ENCODE assay signal across 20 mouse cellular contexts in genomic region chr7:27339114-27339513, GRCm38 (mm10). TPM values are rescaled to one million over a fixed set of nuclear protein-coding genes. Genes with fewer than 3 reads are reported as not detected.
DNase-seq lines count a peak whose midpoint lies in the region; ATAC-seq and TF ChIP-seq lines count a peak whose summit lies in the region.
"Had no signal": no experiment of that assay in that cellular context is flagged by ENCODE, and none has a peak within 500 bp of the region (broad histone marks: within the 10 kb centered on the region; RNA-seq: fewer than 3 reads in every experiment).

No protein-coding gene starts in this region.

- ATAC-seq in frontal cortex, adult (ENCODE audit: low TSS enrichment), result peak; percentile 24; the same call in 1 of the 2 replicates
- ATAC-seq in forebrain, embryonic 13.5 days, result no peak
- peak; percentile 22 for ATAC-seq in hindbrain, postnatal 0 days
- no peak for ATAC-seq in neural tube, embryonic 13.5 days (ENCODE audit: low read depth)
- ATAC-seq: inflammation-experienced regulatory T-cells, adult 6 months; liver, embryonic 12.5 days; lung, postnatal 0 days had no signal

- TF ChIP-seq CTCF in hindbrain, postnatal 0 days (IDR thresholded peaks at IDR 0.05; ENCODE audit: low read depth), result no peak

- no peak for DNase-seq in frontal cortex, postnatal 10 days (ENCODE audit: low spot score in 2 of 2)
- DNase-seq in hindbrain, postnatal 0 days (ENCODE audit: low spot score), result no peak
- no peak for DNase-seq in thymus, postnatal 10 days (ENCODE audit: low spot score in 2 of 2)
- DNase-seq in heart, postnatal 25 days (ENCODE audit: low spot score), result no peak
- DNase-seq in gastrocnemius, postnatal 4 days (ENCODE audit: low spot score in 2 of 2), result no peak
- DNase-seq: cerebellum, adult 9-10 months; gastrocnemius, postnatal 10 days; thymus, postnatal 4 days had no signal

- 0 out of 2 replicates have a peak overlapping the region, but pooled peaks have one; percentile 17 for H3K9ac ChIP-seq in forebrain, embryonic 13.5 days
- peak overlapping the region; percentile 43 for H3K9ac ChIP-seq in hindbrain, postnatal 0 days (replicated peaks; ENCODE audit: low read length)
- H3K9ac ChIP-seq in neural tube, embryonic 13.5 days, result peak overlapping the region; percentile 48
- H3K9ac ChIP-seq: heart, embryonic 13.5 days; liver, embryonic 12.5 days; stomach, embryonic 15.5 days had no signal

- peak overlapping the region; percentile 50 for H3K4me2 ChIP-seq in forebrain, embryonic 13.5 days
- H3K4me2 ChIP-seq in hindbrain, postnatal 0 days (ENCODE audit: low read depth, low read length), result peak overlapping the region; percentile 49
- H3K4me2 ChIP-seq in neural tube, embryonic 13.5 days, result peak overlapping the region; percentile 45
- H3K4me2 ChIP-seq: heart, embryonic 13.5 days; liver, embryonic 12.5 days; stomach, embryonic 15.5 days had no signal

- intact Hi-C loops in heart, postnatal 25 days (cut with DNase I), result loop anchor here (5.0 kb wide), 3 partner anchors 63 to 348 kb away; partner anchors contain the start of genes Blvrb, Sptbn4 and Zfp607b

- no peak overlapping the region for H3K27ac ChIP-seq in forebrain, embryonic 13.5 days
- H3K27ac ChIP-seq in hindbrain, postnatal 0 days, result peak overlapping the region; percentile 63; the same call in 1 of the 2 replicates
- H3K27ac ChIP-seq in neural tube, embryonic 13.5 days (replicated peaks), result no peak overlapping the region
- H3K27ac ChIP-seq: embryonic facial prominence, embryonic 10.5 days; heart, embryonic 13.5 days; liver, embryonic 12.5 days; stomach, embryonic 15.5 days had no signal

- WGBS in forebrain, embryonic 13.5 days, result 66% methylated on average over 4 of the region's 4 CpGs
- 49% methylated on average over 4 of the region's 4 CpGs for WGBS in hindbrain, postnatal 0 days
- WGBS in neural tube, embryonic 13.5 days, result 59% methylated on average over 4 of the region's 4 CpGs

- H3K4me1 ChIP-seq in forebrain, embryonic 13.5 days, result peaks cover 38% of the 10 kb centered on the region
- peaks cover 8% of the 10 kb centered on the region; the same call in 1 of the 2 replicates for H3K4me1 ChIP-seq in hindbrain, postnatal 0 days (ENCODE audit: insufficient read depth, low read length)
- peaks cover 39% of the 10 kb centered on the region for H3K4me1 ChIP-seq in neural tube, embryonic 13.5 days (replicated peaks)

- H3K36me3 ChIP-seq in forebrain, embryonic 13.5 days (ENCODE audit: poor library complexity, severe bottlenecking), result peaks cover 29% of the 10 kb centered on the region
- peaks cover 9% of the 10 kb centered on the region for H3K36me3 ChIP-seq in hindbrain, postnatal 0 days (ENCODE audit: insufficient read depth, low read length)
- H3K36me3 ChIP-seq in neural tube, embryonic 13.5 days, result peaks cover 30% of the 10 kb centered on the region

- peak overlapping the region; percentile 23 for H3K4me3 ChIP-seq in forebrain, embryonic 13.5 days
- peak overlapping the region; percentile 25 for H3K4me3 ChIP-seq in hindbrain, postnatal 0 days (ENCODE audit: low read length)
- peak overlapping the region; percentile 19 for H3K4me3 ChIP-seq in neural tube, embryonic 13.5 days
- H3K4me3 ChIP-seq: heart, embryonic 13.5 days; liver, embryonic 12.5 days; stomach, embryonic 15.5 days had no signal

- peaks cover 31% of the 10 kb centered on the region for H3K27me3 ChIP-seq in forebrain, embryonic 13.5 days
- H3K27me3 ChIP-seq in hindbrain, postnatal 0 days (ENCODE audit: insufficient read depth, low read length), result peaks cover 20% of the 10 kb centered on the region
- peaks cover 50% of the 10 kb centered on the region for H3K27me3 ChIP-seq in neural tube, embryonic 13.5 days

- H3K9me3 ChIP-seq in forebrain, embryonic 13.5 days (replicated peaks), result no peaks in the 10 kb centered on the region
- no peaks in the 10 kb centered on the region for H3K9me3 ChIP-seq in hindbrain, postnatal 0 days (ENCODE audit: low read length)
- H3K9me3 ChIP-seq in neural tube, embryonic 13.5 days, result no peaks in the 10 kb centered on the region
- H3K9me3 ChIP-seq: embryonic facial prominence, embryonic 10.5 days; heart, embryonic 13.5 days; liver, embryonic 12.5 days; stomach, embryonic 15.5 days had no signal

RNA-seq across cellular contexts. Expression of gene Ltbp4, which starts 1.6 kb away (rescaled TPM):
- 10.5 and 13.4 TPM in 2 replicates for polyA plus RNA-seq in forebrain, embryonic 13.5 days (2015; fragmentation: Nextera tagmentation; extraction: Ambion mirVana)
- 34.8 and 41.2 TPM in 2 replicates for total RNA-seq in hindbrain, postnatal 0 days (2014; rRNA removed)
- polyA plus RNA-seq in hindbrain, postnatal 0 days (2015; fragmentation: Nextera tagmentation; extraction: Ambion mirVana), result 10.5 and 10.6 TPM in 2 replicates
- polyA plus RNA-seq in neural tube, embryonic 13.5 days (2015; fragmentation: Nextera tagmentation; extraction: Ambion mirVana), result 6.9 and 8.0 TPM in 2 replicates
- total RNA-seq in heart, postnatal 25 days (2021), result 100 to 1,000 TPM; 210 to 247 TPM
- 100 to 1,000 TPM; 152 to 169 TPM for total RNA-seq in gastrocnemius, postnatal 4 days (2021)

RNA-seq across cellular contexts. Expression of gene Shkbp1, which starts 16.7 kb away (rescaled TPM):
- polyA plus RNA-seq in forebrain, embryonic 13.5 days (2015; fragmentation: Nextera tagmentation; extraction: Ambion mirVana), result 85.4 and 89.3 TPM in 2 replicates
- total RNA-seq in hindbrain, postnatal 0 days (2014; rRNA removed), result 27.0 and 31.2 TPM in 2 replicates
- polyA plus RNA-seq in hindbrain, postnatal 0 days (2015; fragmentation: Nextera tagmentation; extraction: Ambion mirVana), result 20.0 and 20.2 TPM in 2 replicates
- 50.6 and 59.6 TPM in 2 replicates for polyA plus RNA-seq in neural tube, embryonic 13.5 days (2015; fragmentation: Nextera tagmentation; extraction: Ambion mirVana)
- 1 to 10 TPM; 6.4 to 8.2 TPM for total RNA-seq in heart, postnatal 25 days (2021)
- total RNA-seq in gastrocnemius, postnatal 4 days (2021), result 10 to 100 TPM; 11.0 to 11.5 TPM

RNA-seq across cellular contexts. Expression of gene Gm20479, which starts 18.1 kb away (rescaled TPM):
- polyA plus RNA-seq in forebrain, embryonic 13.5 days (2015; fragmentation: Nextera tagmentation; extraction: Ambion mirVana), result 0.62 TPM in 1 of 2 replicates, not detected in the other
- total RNA-seq in hindbrain, postnatal 0 days (2014; rRNA removed), result not detected in 2 replicates
- polyA plus RNA-seq in hindbrain, postnatal 0 days (2015; fragmentation: Nextera tagmentation; extraction: Ambion mirVana), result not detected in 2 replicates
- polyA plus RNA-seq in neural tube, embryonic 13.5 days (2015; fragmentation: Nextera tagmentation; extraction: Ambion mirVana), result not detected in 2 replicates
- not detected for total RNA-seq in heart, postnatal 25 days (2021)
- not detected for total RNA-seq in gastrocnemius, postnatal 4 days (2021)
- total RNA-seq: gastrocnemius, postnatal 10 days; layer of hippocampus, postnatal 10 days; left cerebral cortex, postnatal 36 days had no signal
- polyA plus RNA-seq: embryonic facial prominence, embryonic 10.5 days; liver, embryonic 12.5 days; lung, postnatal 0 days; small intestine, adult 2 months had no signal

Comparison
In these comparisons a context has a peak if more than half of its experiments do, and no peak if none do; other contexts are left out.
1. ATAC-seq: peak in frontal cortex, adult (single experiment) and hindbrain, postnatal 0 days (single experiment); none in forebrain, embryonic 13.5 days (single experiment) and neural tube, embryonic 13.5 days (single experiment).
2. Peak in every context shown above with its lines, with median percentiles within 50 percentile points of each other: H3K4me2 ChIP-seq, H3K4me3 ChIP-seq and H3K9ac ChIP-seq.